Mouse (Mus musculus): Measurements from ENCODE around the gene Gm10447.

Gene Gm10447

DNA sequence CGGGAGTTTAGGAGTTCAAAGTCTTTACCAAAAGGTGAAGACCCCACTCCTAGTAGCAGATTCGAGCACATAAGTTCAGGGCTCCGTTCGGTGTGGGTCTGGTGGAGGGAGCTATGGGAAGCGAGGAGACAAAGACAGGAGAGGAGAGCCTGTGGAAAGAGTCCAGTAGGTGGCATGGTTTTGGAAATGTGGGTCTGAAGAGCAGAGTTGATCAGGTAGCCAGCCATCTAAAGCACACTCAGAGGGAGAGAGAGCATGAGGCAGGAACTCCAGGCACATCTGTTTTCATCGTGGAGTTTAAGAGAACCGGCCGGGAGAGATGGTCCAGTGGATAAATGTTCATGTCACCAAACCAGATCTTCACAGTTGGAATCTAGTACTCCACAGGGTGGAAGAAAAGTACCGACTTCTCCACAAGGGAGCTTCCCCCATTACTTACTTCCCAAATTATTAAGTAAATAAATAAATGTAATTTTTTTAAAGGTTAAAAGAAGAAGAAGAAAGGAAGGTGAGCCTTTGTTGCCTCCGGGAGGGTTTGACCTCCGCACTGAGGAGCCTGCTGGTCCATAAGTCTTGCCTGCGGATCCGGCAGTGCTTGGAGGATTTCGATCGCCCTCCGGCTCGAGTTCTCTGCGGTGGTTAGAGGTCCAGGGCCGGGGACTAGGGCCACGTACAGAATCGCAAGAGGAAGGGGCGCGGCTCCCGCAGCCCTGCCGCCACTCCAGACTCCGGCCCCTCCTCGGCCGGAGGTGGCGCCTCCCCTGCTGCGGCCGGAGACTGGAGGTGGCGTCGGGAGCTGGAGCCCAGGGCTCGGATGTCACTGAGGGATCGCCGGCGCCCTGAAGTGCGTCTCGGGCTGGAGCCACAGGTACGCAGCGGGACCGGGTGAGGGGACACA, at the start of gene Gm10447, which contains the start of gene Shroom1:
Gene Gm10447 (minus strand): TSS at position 637 of the 898 bp plus-strand sequence.
Gene Shroom1 (plus strand): TSS at position 732 of the 898 bp plus-strand sequence.
- no peak for DNase-seq (ENCODE audit: extremely low read depth, low read depth)

DNA sequence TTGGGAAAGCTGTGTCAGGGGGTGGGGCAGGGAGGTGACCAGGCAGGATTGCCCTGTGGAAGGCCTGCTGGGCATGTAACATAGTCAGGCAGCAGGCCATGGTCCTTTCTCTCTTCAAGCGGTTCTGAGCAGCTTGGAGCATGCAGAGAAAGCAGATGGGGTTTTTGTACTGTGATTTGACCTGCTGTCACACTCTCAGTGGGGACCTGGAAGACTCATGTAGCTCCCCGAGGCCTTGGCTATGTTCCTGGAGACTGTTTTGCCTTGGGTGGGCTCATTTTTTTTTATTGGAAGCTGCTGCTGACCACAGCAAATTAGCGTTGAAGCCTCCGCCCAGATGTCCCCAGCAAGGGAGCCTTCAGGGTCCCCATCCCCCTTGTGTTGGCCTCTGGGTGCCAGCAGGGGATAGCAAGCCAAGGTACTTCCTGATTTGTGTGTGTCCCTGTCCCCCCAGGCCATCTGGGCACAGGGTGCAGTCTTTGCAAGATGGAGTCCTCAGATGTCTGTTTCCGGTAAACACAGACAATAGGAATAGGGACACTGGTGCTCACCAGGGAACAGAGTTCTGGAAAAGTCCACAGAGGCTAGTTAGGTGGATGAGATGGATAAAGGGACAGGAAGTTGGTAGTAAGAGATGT, 48.2 kb upstream of the Gm10447 start:
- DNase-seq (ENCODE audit: extremely low read depth, low read depth) = no peak

GRCm38 (mm10) chr11:53504376-53504775, 47.5 kb upstream of the Gm10447 start:
- DNase-seq (ENCODE audit: extremely low read depth, low read depth) = no peak

DNA sequence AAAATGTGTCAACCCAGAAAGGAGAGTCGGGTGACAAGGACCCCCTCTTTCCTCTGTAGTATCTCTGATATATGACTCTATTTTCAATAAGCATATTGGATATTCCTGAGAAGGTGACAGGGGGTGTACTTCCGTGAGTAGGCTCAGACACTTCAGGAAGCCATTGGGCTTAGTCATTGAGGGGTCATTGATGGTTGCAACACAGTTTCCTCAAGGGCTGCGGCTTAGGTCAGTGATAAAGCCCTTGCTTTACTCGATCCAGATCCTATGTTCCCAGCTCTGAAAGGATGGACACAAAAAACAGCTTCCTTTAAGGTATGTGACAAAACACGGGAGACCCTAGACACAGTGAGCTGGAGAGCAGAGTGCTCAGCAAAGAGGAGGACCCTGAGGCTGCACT, 46.8 kb upstream of the Gm10447 start:
- no peak for DNase-seq (ENCODE audit: extremely low read depth, low read depth)

GRCm38 (mm10) chr11:53502039-53502765, 45.3 kb upstream of the Gm10447 start:
- no peak for DNase-seq (ENCODE audit: extremely low read depth, low read depth)

GRCm38 (mm10) chr11:53500569-53500968, 43.7 kb upstream of the Gm10447 start:
- DNase-seq (ENCODE audit: extremely low read depth, low read depth) = no peak

DNA sequence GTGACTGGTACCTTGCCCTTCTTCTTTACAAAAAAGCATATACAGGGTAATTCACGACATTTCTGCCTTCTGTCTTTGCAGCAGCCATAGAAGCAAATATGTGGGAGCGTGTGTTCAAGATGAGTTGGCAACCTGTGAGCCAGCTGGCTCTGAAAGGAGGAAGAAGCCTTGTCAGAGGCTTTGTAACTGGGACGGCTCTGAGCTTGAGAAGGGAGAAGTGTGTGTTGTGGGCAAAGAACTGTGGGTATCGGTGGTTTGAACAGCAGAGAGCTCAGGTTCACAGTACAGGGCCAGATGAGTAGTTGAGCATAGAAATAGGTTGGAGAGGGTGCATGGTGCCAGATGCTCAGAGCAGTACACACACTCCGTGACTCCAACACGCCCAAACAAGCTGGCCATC, 40.0 kb upstream of the Gm10447 start:
- no peak for DNase-seq (ENCODE audit: extremely low read depth, low read depth)

- no peak for DNase-seq (ENCODE audit: extremely low read depth, low read depth)
Measured at GRCm38 (mm10) chr11:53495417-53495816, 38.5 kb upstream of the Gm10447 start.

- DNase-seq (ENCODE audit: extremely low read depth, low read depth) = no peak
Measured at GRCm38 (mm10) chr11:53493243-53493955, 36.5 kb upstream of the Gm10447 start.

GRCm38 (mm10) chr11:53491954-53492401, 35.1 kb upstream of the Gm10447 start:
- DNase-seq (ENCODE audit: extremely low read depth, low read depth) = no peak

DNA sequence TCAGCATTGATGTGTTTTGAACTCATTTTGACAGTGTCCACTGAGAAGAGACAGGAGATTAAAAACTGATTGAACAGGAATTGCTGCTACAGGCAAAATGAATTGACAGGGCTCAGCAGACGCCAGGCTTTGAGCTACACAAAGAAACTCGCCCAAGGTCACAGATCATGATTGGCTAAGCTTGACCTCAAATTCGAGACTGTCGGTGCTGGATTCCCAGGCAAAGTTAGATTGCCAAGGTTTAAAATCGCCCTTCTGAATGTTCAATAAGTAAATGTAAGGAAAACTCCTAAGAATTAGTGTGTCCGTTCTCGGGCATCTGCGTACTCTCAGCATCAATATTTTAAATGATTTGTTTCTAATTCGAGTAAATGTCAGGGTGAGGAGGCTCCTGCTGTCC, 32.5 kb upstream of the Gm10447 start:
- DNase-seq (ENCODE audit: extremely low read depth, low read depth) = no peak

DNA sequence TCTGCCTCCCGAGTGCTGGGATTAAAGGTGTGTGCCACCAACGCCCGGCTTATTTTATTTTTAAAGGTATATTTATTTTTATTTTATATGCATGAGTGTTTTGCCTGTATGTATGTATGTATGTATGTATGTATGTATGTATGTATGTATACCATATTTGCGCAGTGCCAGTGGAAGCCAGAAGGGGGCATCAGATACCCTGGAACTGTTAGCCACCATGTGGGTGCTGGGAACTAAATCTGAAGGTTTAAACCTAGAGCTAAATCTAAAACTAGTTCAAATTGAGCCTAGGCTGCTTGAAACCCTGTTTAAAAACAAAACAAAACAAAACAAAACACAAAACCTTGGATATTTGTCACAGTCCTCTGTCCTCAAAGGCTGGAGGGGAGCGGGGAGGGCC, 32.1 kb upstream of the Gm10447 start:
- no peak for DNase-seq (ENCODE audit: extremely low read depth, low read depth)

DNA sequence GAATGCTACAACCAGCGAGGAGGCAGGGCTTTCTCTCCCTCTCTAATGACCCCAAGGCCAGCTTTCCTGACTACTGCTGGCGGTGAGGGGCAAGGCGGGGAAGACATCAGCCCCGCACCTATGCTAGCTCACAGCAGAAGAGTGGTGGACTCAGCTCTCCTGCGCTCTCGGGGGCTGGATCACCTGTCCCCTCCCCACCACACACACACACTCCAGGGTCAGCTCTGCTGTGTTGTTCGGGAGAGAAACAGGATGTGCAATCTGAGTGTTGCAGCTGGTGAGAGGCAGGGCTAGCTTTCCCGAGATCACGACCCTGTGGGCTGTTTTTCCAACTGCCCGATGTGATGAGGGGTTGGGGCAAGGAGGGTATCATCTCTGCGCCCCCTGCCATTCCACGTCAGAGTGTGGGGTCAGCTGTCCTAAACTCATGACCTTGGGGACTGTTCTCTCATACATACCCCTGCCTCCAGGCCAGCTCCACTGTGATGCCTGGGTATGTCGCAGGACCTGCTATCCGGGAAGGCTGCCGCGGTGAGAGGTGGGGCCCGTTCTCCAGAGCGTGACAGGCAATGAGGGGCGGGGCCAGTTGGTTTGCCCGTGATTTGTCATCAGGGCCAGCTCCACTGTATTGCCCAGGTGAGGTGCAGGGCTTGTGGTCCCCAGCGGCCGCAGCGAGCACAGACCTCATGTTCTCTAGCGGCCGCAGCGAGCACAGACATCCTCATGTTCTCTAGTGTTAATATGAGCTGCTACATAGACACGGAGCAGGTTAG, 30.1 kb upstream of the Gm10447 start:
- no peak for DNase-seq (ENCODE audit: extremely low read depth, low read depth)

GRCm38 (mm10) chr11:53486351-53486750, 29.4 kb upstream of the Gm10447 start:
- no peak for DNase-seq (ENCODE audit: extremely low read depth, low read depth)

DNA sequence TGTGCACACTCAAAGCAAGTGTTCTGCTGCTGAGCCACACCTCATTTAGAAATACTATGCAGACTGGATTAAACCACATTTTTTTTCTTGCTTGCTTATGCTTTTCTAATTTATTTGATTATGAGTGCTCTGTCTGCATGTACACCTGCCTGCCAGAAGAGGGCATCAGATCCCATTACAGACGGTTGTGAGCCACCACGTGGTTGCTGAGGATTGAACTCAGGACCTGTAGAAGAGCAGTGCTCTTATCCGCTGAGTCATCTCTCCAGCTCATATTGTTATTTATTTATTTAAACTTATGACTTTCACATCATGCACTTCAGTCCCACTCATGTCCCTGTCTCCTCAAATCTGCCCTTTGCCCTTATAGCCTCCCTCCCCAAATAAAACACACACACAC, 28.8 kb upstream of the Gm10447 start:
- DNase-seq (ENCODE audit: extremely low read depth, low read depth) = no peak

DNA sequence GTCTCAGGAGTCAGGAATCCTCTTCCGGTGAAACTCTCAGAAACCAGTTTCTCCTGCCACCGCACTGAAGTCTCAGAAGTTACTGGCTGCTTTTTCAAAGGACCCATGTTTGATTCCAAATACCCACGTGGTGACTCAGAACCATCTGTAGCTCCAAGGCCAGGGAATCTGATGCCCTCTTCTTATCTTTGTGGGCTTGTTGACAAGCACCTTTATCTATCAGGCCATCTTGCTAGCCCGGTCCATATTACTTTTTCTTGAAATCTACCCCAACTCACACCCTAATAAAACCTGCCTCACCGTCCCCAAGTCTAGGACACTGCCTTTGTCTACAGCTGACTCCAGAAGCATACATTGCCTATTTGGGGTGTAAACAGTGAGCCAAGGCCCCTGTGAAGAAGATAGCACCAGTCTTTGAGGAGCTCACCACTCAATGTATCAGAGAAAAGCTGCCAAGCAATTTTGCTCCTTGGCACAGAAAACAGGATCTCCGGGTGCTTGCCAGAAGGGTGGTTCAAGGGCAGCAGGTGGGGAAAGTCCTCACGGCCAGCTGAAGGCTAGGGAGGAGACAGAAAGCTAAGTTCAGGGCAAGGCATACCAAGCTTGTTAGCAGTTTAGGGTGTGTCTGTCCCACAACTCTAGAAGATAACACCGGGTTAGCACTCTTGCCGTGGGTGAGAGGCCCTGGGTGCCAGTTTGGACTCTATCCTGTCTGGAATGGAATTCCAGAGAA, 26.4 kb upstream of the Gm10447 start:
- peak; percentile 56 for DNase-seq (ENCODE audit: extremely low read depth, low read depth)

DNA sequence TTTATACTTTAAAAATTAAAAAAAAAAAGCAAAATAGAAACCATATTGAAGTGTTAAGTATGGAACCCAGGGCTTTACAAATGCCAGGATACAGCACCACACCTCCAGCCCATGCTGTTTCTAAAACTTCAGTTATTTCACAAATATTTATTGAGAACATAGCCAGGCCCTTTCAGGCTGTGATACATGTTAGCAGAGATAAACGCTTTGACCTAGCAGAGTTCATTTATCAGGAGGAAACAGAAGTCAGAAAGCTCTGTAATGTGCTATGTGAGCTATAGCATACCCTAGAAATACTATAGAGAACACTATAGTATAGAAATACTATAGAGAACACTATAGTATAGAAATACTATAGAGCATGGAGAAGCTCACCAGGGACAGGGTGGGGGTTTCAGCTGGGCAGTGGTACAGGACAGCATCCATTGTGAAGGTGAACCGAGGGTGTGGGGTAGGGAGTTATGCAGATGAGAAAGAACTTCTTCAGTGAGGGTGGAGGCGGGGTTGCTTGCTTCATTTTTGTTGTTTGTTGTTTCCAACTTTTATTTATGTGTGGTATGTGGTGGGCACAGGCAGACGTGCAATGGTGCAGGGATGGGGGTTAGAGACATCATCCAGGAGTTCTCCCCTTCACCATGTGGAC, 24.3 kb upstream of the Gm10447 start:
- peak; percentile 90 for DNase-seq (ENCODE audit: extremely low read depth, low read depth)

DNA sequence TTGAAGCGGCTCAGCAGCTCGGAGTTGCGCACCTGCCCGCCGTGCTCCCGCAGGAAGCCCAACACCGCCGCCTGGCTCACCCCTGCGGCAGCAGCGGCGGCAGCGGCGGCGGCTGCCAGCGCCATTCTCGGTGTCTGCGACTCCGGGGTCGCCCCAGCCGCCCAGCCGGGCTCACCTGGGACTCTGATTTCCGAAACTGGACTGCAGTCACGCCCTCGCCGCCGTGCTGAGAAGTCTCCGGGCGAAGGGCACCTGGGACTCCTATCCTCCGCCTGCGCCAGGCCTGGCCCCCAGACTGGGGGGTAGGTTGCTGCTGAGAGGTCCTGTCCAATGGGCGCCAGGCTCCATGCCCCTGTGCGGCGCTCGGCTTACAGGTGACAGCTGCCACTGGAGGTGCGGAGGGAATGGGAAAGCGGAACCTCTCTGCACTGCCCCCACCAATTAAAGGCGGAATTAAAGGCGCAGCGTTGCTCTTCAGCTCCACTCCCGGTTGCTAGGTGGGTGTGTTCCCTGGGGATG, 22.9 kb upstream of the Gm10447 start, which contains the start of the genes Gm9945 and Sowaha:
Gene Gm9945 (plus strand): TSS at position 384 of the 519 bp plus-strand sequence.
Gene Sowaha (minus strand): TSS at position 492 of the 519 bp plus-strand sequence.
- no peak for DNase-seq (ENCODE audit: extremely low read depth, low read depth)

All from MEL-GATA-1-ER (cell line).